27 mouse cellular contexts compared by ENCODE assay signal in the genomic region with DNA sequence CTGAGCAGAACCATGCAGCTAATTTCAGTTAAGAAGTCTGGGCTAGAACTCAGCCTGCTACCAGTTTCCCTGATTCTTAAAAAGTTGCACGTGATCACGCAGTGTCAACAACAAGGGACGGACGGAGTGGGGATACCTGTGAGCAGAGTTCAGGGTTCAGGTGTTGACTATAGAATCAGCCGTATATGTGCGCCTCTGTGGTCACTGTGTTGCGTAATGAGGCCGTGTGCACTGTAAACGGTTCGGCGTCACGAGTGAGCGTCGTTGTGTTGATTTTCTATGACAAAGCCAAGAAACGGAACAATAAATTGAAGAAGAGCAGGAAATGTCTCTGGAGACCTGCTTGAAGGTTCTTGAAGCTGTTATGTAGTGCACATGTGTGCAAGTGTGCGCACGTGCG. TPM values are rescaled to one million over a fixed set of nuclear protein-coding genes. Genes with fewer than 3 reads are reported as not detected.
DNase-seq lines count a peak whose midpoint lies in the region; ATAC-seq and TF ChIP-seq lines count a peak whose summit lies in the region.
"Had no signal": no experiment of that assay in that cellular context is flagged by ENCODE, and none has a peak within 500 bp of the region (broad histone marks: within the 10 kb centered on the region; RNA-seq: fewer than 3 reads in every experiment).

No protein-coding gene starts in this region.

- no peak overlapping the region for H3K9ac ChIP-seq in intestine, embryonic 16.5 days (ENCODE audit: low read depth, low read length)
- no peak overlapping the region for H3K9ac ChIP-seq in liver, embryonic 14.5 days (replicated peaks)
- H3K9ac ChIP-seq: embryonic facial prominence, embryonic 12.5 days; forebrain, embryonic 13.5 days; heart, embryonic 13.5 days; hindbrain, embryonic 12.5 days; midbrain, embryonic 12.5 days had no signal

- no peaks in the 10 kb centered on the region for H3K27me3 ChIP-seq in intestine, embryonic 16.5 days (replicated peaks; ENCODE audit: control insufficient read depth, insufficient read depth, low read length)
- no peaks in the 10 kb centered on the region for H3K27me3 ChIP-seq in liver, embryonic 14.5 days (ENCODE audit: control insufficient read depth, insufficient read depth, low read length)
- H3K27me3 ChIP-seq: CH12.LX; embryonic facial prominence, embryonic 12.5 days; forebrain, embryonic 13.5 days; heart, embryonic 13.5 days; hindbrain, embryonic 12.5 days; midbrain, embryonic 12.5 days; Patski had no signal

- no peak for TF ChIP-seq CTCF in left cerebral cortex, adult 2 months (IDR thresholded peaks at IDR 0.05)
- no peak for TF ChIP-seq CTCF in liver, embryonic 14.5 days (IDR thresholded peaks at IDR 0.05; ENCODE audit: low read depth)

- H3K9me3 ChIP-seq in intestine, embryonic 16.5 days (ENCODE audit: control insufficient read depth, low read length) = no peaks in the 10 kb centered on the region
- no peaks in the 10 kb centered on the region for H3K9me3 ChIP-seq in liver, embryonic 14.5 days (ENCODE audit: control insufficient read depth, low read length)
- H3K9me3 ChIP-seq: embryonic facial prominence, embryonic 12.5 days; forebrain, embryonic 13.5 days; G1E; heart, embryonic 13.5 days; hindbrain, embryonic 12.5 days; midbrain, embryonic 12.5 days had no signal

- peak; percentile 59; the same call in 1 of the 2 replicates for ATAC-seq in intestine, embryonic 16.5 days
- peak; percentile 57; the same call in 1 of the 2 replicates for ATAC-seq in liver, embryonic 14.5 days (ENCODE audit: insufficient read depth)
- peak; percentile 71 for ATAC-seq in monocyte, adult 5-6 weeks (replicated peaks; ENCODE audit: insufficient number of reproducible peaks, low FRiP score, low TSS enrichment, poor library complexity, severe bottlenecking)
- ATAC-seq: forebrain, embryonic 13.5 days; Patski had no signal

- 74% methylated on average over 18 of the region's 18 CpGs for whole genome bisulfite sequencing in intestine, embryonic 16.5 days
- WGBS in liver, embryonic 14.5 days (ENCODE audit: insufficient replicate concordance) = 50% methylated on average over 18 of the region's 18 CpGs

- TF ChIP-seq EP300 in liver, embryonic 14.5 days (IDR thresholded peaks at IDR 0.05; ENCODE audit: low read depth) = no peak

- H3K4me2 ChIP-seq in intestine, embryonic 16.5 days (ENCODE audit: low read depth, low read length) = no peak overlapping the region
- H3K4me2 ChIP-seq in liver, embryonic 14.5 days (ENCODE audit: low read depth) = no peak overlapping the region
- H3K4me2 ChIP-seq: embryonic facial prominence, embryonic 12.5 days; forebrain, embryonic 13.5 days; heart, embryonic 13.5 days; hindbrain, embryonic 12.5 days; midbrain, embryonic 12.5 days had no signal

- H3K27ac ChIP-seq in left cerebral cortex, adult 2 months = peak overlapping the region; percentile 25
- no peak overlapping the region for H3K27ac ChIP-seq in intestine, embryonic 16.5 days (ENCODE audit: low read length)
- no peak overlapping the region for H3K27ac ChIP-seq in liver, embryonic 14.5 days
- H3K27ac ChIP-seq: embryonic facial prominence, embryonic 12.5 days; forebrain, embryonic 13.5 days; heart, embryonic 13.5 days; hindbrain, embryonic 12.5 days; midbrain, embryonic 12.5 days had no signal

- intact Hi-C loops in left cerebral cortex, adult 2 months (cut with DNase I) = no loop called here

- H3K4me3 ChIP-seq in left cerebral cortex, adult 2 months = no peak overlapping the region
- H3K4me3 ChIP-seq in intestine, embryonic 16.5 days (ENCODE audit: low read length) = no peak overlapping the region
- H3K4me3 ChIP-seq in liver, embryonic 14.5 days (ENCODE audit: insufficient read depth in 1 of 2, low read depth in 2 of 2, low read length in 2 of 2) = no peak overlapping the region
- H3K4me3 ChIP-seq: embryonic facial prominence, embryonic 12.5 days; erythroblast, embryonic 14.5 days; forebrain, embryonic 13.5 days; heart, embryonic 13.5 days; hindbrain, embryonic 12.5 days; midbrain, embryonic 12.5 days had no signal

- H3K36me3 ChIP-seq in intestine, embryonic 16.5 days (ENCODE audit: control insufficient read depth, insufficient read depth, low read length) = no peaks in the 10 kb centered on the region
- no peaks in the 10 kb centered on the region for H3K36me3 ChIP-seq in liver, embryonic 14.5 days (replicated peaks; ENCODE audit: control insufficient read depth, insufficient read depth, low read depth)
- H3K36me3 ChIP-seq: embryonic facial prominence, embryonic 12.5 days; G1E; heart, embryonic 13.5 days; hindbrain, embryonic 12.5 days; midbrain, embryonic 12.5 days had no signal

- DNase-seq in left cerebral cortex, adult 2 months (ENCODE audit: extremely low spot score in 1 of 2, low spot score in 2 of 2) = no peak
- no peak for DNase-seq in left cerebral cortex, adult 18-20 months (ENCODE audit: low spot score in 2 of 2)
- peak; percentile 14 to 31 (median 22) for DNase-seq in liver, embryonic 14.5 days (ENCODE audit: low read depth in 3 of 3, low spot score in 3 of 3)
- no peak for DNase-seq in retina, embryonic 14.5 days (ENCODE audit: low spot score)
- no peak for DNase-seq in gastrocnemius, postnatal 4 days (ENCODE audit: low spot score in 2 of 2)
- no peak for DNase-seq in B cell, adult 2 months
- DNase-seq: adrenal gland, adult 2 months; cerebellum, adult 11 months; cerebellum, postnatal 10 days; gastrocnemius, postnatal 10 days; heart, adult 18-20 months; kidney, adult 8-10 months; kidney, postnatal 14 days; retina, postnatal 1 day; right cerebral cortex, postnatal 25 days; thymus, postnatal 25 days had no signal

- H3K4me1 ChIP-seq in intestine, embryonic 16.5 days (ENCODE audit: control insufficient read depth, insufficient read depth, low read length) = no peaks in the 10 kb centered on the region
- peaks cover 0 to 4% of the 10 kb centered on the region in 2 experiments; a peak in 1 of 4 replicates for H3K4me1 ChIP-seq in liver, embryonic 14.5 days (replicated peaks; ENCODE audit: control insufficient read depth in 2 of 2, insufficient read depth in 2 of 2, low read length in 1 of 2)
- H3K4me1 ChIP-seq: embryonic facial prominence, embryonic 12.5 days; forebrain, embryonic 13.5 days; heart, embryonic 13.5 days; hindbrain, embryonic 12.5 days; midbrain, embryonic 12.5 days had no signal

RNA-seq across cellular contexts. Expression of gene Rap1b, which starts 30.6 kb away (rescaled TPM):
- total RNA-seq in left cerebral cortex, adult 2 months (2021) = 10 to 100 TPM; 59.7 to 61.2 TPM
- 10 to 100 TPM; 56.7 to 65.4 TPM for total RNA-seq in left cerebral cortex, adult 18-20 months (2021)
- polyA plus RNA-seq in intestine, embryonic 16.5 days (2015; fragmentation: Nextera tagmentation; extraction: Ambion mirVana) = 157 and 163 TPM in 2 replicates
- polyA plus RNA-seq in liver, embryonic 14.5 days (2012; rRNA removed) = 31.0 and 46.7 TPM in 2 replicates
- polyA plus RNA-seq in liver, embryonic 14.5 days (2014; fragmentation: Nextera tagmentation; extraction: Ambion mirVana) = 101 and 108 TPM in 2 replicates
- 807 to 1,253 TPM (median 1,136 TPM) in 3 replicates for total RNA-seq in monocyte, adult 5-6 weeks (2017)
- total RNA-seq in gastrocnemius, postnatal 4 days (2021) = 10 to 100 TPM; 69.7 to 77.3 TPM

Comparison
In these comparisons a context has a peak if more than half of its experiments do, and no peak if none do; other contexts are left out.
1. DNase-seq: peak in liver, embryonic 14.5 days (3 of 3); none in left cerebral cortex, adult 2 months (0 of 2), left cerebral cortex, adult 18-20 months (0 of 2), retina, embryonic 14.5 days (single experiment), gastrocnemius, postnatal 4 days (0 of 2) and B cell, adult 2 months (0 of 2).
2. RNA of gene Rap1b, which starts 30.6 kb away (total RNA-seq): 807 to 1,253 TPM in monocyte, adult 5-6 weeks; 69.7 to 77.3 TPM in gastrocnemius, postnatal 4 days, 56.7 to 65.4 TPM in left cerebral cortex, adult 18-20 months and 59.7 to 61.2 TPM in left cerebral cortex, adult 2 months; every median in the first group is over 10 times any median in the second.
3. Peak in every context shown above with its lines, with median percentiles within 50 percentile points of each other: ATAC-seq.